Mouse (Mus musculus) right cerebral cortex, adult 2 months (tissue): ENCODE data around the gene Tmem202.
A peak's percentile ranks its signal among the peaks of the same experiment; 100 is the strongest.

Experiments used
- DNase-seq, 2 experiments: peaks; one replicate each; pipeline ENCODE4 v3.0.0; 2021 to 2022; ENCODE audit warnings: low spot score in 2 of 2

Gene Tmem202

DNA sequence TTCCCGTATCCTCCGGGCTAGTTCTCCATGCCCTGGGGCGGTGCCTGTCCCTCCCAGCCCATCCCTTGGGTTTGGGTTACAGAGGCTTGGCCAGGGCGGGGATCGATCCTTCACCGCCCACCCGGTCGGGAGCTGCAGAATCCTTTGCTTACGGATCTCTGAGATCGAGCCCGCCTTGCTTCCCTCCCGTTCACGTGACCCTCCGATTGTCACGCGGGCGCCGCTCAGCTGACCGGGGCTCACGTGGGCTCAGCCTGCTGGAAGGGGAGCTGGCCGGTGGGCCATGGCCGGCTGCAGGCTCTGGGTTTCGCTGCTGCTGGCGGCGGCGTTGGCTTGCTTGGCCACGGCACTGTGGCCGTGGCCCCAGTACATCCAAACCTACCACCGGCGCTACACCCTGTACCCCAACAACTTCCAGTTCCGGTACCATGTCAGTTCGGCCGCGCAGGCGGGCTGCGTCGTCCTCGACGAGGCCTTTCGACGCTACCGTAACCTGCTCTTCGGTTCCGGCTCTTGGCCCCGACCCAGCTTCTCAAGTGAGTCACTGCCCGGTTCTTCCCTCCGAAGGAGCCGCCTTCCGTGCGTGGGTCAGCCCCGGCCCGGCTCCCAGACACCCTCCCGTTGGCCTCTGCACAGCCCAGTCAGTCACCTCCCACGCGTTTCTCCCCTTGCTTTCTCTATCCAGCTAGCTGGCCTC, at the start of gene Tmem202, which contains the start of gene Hexa:
TSS of gene Tmem202 (minus strand) at position 407 of the 697 bp plus-strand sequence.
TSS of gene Hexa (plus strand) at position 100 of the 697 bp plus-strand sequence.
- peak; percentile 78 to 81 for DNase-seq

DNA sequence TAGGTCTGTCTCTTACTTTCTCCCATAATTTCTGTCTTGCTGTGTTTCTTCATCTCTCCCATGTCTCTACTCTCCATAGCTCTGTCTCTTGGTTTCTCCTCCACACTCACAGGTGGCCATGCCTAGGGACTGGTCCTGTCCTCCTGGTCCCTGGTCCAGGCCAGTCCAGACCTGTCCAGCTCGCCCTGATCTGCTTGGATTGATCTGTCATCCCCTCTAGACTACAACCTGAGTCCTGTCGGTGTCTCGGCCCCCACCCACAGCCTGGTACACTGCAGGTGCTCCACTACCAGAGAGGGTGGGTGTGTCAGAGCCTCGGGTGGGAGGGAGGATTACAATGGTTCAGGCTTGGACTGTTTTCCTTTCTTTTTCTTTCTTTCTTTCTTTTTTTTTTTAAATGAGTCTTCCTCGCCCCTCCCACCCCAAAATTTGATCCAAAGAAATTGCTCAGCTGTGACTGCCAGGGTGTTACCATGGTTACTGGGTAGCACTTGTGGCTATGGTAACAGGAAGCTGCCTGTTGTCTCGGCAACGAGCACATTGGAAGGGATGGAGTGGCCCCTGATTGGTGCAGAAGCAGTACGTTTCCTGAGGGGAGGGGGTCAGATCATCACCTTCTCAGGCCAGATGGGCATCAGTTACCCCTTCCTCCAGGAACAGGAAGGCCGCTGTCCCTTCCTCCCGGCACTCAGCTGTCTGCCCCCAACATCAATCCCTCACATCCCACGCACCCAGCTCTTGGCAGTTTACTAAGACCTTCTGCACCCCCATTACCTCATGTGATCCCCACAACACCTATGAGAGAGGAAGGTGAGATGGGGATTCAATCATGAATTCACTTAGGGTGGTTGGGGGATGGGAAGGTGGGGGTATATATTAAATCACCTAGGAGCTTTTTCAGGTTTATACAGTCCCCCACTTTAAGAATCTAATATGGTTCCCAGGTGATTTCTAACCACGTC, 49.3 kb upstream of the Tmem202 start:
- DNase-seq, result peak; percentile 81

DNA sequence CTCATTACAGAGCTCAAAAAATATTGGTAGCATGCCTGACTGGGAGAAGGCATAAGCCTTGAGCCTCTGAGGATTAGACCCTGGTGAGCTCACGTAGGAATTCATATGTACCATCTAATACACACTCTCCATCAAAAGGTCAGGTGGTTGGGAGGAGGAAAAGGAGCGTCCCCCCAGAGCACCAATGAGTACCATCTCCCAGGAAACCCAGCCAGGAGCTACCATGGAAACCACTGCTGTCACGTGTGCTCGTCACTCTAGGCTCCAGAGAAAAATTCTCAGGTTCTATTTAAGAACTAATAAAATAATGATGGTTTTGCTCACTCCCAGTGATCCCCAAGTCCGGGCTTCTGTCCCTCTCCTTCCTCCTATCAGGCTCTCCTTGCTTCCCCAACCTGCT, 48.6 kb upstream of the Tmem202 start:
- DNase-seq, result peak in 1 of 2 experiments; percentile 42

DNA sequence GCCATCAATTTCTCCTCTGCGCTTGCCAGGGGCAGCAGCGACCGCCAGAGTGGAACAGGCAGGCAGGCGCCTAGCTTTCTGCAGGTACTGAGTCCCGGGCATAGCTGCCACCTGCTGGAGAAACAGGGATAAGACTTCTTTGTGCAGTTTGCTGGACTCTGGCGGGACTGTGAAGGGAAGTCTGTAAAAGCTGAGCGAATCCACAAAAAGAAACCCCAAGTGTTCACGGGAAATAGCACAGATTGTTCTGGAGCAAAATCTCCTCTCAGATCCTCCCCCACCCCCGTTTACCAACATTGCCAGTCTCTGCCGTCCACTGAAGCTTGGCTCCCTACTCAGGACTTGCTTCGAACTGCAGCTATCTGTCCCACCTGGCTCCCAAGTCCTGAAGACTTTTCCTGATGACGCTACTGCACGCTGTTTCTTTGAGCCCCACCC, 45.2 kb upstream of the Tmem202 start:
- DNase-seq, result peak; percentile 85

DNA sequence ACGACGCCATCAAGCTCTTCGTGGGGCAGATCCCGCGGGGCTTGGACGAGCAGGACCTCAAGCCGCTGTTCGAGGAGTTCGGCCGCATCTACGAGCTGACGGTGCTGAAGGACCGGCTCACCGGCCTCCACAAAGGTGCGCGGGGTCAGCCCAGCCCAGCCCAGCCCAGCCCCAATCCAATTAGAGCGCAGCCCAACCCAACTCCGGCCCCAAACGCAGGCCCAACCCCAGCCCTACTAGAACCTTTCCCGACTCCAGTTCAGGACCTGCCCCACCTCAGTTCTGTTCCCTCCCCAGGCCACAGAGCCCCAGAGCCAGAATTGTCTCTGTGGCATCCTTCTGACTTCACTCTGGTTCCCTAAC, 38.8 kb upstream of the Tmem202 start:
- no peak for DNase-seq

DNA sequence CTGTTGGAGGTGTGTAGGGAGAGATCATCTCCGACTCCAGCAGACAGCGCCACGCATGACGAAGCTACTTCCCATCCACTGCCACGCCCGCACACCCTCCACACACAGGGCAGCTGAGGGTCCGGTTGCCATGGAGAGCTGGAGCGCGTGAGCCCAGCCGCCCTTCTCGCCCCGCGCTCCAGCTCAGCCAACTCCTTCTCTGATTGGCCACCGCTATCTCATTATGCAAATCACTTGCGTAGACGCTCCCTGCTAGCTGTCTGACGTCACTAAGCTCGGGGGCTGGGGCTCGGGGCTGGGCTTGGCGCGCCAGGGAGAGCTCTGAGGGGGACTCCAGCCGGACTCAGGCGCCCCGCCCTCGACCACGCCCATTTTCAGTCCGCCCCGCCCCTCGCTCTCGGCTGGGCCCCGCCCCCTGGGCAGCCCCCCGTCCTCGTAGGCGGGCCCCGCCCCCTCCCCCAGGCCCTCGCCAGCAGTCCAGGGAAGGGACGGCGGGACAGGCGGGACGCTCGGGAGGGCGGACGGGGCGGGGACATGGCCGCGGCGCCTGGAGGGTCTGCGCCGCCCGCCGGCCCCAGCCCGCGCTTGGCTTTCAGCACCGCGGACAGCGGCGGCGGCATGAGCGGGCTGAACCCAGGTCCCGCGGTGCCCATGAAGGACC, 38.3 kb upstream of the Tmem202 start, which contains the start of gene Celf6:
TSS of gene Celf6 (plus strand) at position 74 of the 661 bp plus-strand sequence.
- peak; percentile 89 to 92 for DNase-seq

DNA sequence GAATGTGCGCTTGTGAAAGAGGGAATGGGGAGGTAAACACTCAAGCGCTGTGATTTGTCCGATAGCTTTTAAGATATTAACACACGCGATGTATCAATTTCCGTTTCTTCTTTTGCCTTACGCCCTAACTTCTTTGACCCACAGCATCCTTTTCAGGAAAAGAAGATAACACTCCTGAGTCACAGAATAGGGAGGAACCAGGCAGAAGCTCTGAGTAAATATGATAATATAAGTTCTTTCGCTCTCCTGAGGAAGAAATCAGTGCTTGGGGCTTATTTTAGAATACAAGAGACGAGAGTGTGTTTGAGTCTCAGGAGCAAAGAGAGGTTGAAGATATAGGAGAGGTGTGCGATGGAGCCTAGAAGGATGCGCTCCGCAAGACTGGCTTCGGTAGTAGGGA, 37.8 kb upstream of the Tmem202 start:
- no peak for DNase-seq

DNA sequence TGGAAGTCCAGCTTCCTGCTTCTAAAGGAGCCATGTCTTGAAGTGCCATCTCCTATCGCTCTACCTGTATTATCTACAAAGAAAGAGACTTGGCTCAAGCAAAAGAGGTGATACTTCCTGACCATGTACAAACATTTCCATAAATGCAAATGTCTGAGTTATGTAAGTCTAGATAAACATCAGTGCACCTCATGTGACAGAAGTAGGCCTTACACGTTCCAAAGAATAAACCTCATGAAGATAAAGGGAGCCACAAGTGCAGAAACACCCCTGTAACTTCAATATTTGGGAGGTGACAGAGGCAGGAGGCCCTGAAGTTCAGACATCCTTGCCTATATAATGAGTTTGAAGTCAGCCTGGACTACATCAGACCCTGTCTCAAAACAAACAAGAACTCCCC, 32.2 kb upstream of the Tmem202 start:
- DNase-seq, result no peak

DNA sequence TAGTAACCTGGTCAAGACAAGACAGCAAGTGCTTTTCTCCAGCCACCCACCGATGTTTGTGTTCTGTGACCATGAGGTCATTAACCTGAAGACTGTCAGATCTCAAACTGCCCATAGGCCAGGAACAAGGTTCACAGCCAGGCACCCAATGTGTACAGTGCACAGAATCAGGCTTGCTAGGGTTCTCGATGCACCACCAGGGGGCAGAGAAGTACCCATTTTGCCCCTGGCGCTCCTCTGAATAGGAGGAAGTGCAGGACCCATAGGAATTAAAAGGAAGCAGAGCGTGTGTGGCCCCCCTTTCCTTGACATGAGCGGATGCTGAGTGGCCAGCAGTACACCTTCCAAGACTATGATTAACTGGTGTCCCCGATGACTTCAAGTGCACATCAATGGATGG, 27.5 kb upstream of the Tmem202 start:
- DNase-seq, result peak; percentile 55 to 68

DNA sequence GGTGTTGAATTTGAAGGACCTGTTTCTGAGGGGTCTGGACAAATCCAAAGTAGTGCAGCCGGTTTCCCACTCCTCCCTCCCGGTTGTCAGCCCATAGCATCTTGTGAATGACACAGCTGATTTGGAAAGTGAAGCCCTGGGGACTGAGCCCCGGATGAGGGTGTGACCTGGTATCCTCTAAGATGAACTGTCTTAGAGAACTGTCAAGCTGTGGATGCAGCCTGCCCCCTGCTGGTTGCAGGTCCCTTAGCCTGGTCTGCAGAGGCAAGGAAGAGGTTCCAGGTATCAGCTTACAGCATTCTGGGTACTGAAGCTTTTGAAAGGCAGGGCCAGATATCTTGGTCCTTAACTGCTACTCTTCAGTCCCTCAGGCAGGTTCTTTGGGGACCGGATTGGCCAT, 26.0 kb upstream of the Tmem202 start:
- DNase-seq, result peak; percentile 81 to 83

DNA sequence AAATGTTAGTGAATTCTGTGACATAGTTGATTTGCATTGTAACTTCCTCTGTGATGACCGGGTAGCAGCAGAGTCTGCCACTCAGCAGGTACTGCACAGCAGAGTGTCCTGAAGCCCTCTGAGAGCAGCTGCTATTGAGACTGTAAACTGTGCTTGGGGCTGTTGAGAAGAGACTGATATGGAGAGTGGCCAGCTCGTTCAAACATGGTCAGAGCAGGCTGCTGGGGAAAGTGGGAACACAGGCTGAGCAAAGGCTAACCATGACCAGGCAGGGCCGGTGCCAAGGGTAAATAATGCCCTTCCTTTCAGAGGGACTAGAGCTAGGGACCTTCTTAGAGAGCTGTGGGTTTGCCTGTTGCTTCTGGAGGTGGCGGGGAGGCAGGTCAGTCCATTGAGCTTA, 14.1 kb upstream of the Tmem202 start:
- no peak for DNase-seq

DNA sequence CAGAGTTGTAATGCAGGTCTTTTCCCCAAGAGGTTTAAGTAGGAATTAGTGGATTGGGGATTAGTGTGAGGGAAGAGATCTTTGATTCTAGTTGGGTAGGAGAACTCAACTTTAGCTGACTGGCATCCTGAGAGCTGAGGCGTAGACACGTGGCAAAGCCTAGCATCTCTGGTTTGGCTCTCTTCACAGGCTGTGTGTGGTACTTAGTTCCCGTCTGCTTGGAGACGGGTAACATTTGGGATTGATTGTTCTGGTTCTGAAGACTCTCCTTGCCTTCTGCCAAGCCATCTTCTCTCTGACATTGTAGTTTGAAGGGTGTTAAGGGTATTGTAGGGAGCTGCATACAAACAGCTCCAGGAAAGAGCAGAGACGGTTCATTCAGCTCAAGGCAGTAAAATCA, 13.0 kb upstream of the Tmem202 start:
- no peak for DNase-seq

DNA sequence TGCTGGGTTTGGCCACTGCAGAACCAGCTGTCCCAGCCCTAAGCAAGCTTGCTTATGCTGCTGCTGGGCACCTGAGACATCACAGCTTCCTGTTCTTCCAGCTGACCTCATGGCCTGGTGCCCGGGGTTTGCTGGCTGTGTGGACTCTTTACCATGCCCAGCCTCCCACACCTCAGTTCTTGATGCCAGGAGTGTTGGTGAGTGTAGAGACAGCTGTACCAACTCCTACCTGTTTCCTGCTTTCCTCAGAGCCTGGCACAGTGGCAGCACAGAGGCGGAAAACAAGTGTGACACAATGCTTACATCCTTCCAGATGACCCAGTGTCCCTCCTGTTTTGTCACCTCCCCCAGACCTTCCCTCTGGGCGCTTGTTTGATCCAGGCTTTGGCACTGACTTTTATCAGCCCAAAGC, 12.0 kb upstream of the Tmem202 start:
- peak; percentile 65 to 79 for DNase-seq

DNA sequence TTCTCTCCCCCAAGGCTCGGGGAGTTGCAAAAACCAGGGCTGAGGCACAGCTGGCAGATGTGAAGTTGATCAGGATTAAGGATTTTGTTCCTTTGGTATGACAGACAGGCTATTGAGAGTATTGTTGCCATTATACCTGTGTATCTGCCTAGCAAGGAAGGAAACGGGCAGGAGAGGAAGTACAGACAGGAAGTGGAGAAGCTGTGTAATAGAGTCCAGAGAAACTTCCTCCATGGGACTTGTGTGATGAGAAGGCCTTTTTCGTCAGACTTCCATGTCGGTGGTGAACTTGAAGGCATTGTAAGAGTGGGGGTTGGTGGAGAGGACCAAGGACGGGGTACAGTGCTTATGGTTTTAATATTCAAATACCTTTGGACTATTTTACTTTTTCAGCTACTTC, 11.4 kb upstream of the Tmem202 start:
- no peak for DNase-seq

DNA sequence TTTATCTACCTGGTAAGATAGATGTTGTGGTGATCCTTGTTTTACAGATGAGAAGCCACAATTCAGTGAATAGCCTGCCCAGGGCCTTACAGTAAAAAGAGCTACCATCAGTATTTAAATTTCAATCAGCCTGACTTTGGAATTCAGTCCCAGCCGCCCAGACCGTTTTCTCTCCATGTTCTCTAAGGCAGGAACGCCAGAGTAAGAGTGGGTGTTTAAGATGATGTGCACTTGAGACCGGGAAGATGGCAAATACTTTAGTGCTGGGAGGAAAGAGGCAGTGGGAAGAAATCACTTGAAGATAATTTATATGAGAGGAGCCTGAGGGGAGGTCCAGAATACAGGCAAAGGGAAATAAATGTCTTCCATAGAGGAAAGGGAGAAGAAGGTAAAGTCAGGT, 10.4 kb upstream of the Tmem202 start:
- DNase-seq, result peak in 1 of 2 experiments; percentile 44

DNA sequence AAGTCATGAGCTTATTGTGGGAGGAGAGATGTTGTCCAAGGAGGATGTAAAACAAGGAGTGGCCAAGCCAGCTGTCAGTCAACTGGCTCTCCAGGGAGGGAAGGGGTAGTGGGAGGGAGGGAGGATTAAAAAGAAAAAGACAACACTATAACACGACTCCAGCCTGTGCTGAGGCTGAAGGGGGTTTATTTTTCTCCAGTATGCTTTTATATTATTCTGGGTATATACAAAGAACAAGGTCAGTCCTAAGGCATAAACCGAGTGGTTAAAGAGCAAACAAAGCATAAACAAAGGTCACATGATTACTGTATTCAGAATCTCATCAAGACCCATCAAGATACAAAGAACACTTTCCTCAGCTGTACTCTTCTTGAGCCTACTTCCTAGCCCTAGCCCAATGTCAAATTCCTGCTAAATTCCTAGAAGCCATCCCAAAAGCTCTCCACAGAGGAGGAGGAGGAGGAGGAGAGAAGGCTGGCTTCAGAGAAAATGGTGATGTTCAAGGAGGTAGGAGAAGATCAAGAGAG, 9.4 kb upstream of the Tmem202 start:
- DNase-seq, result no peak

DNA sequence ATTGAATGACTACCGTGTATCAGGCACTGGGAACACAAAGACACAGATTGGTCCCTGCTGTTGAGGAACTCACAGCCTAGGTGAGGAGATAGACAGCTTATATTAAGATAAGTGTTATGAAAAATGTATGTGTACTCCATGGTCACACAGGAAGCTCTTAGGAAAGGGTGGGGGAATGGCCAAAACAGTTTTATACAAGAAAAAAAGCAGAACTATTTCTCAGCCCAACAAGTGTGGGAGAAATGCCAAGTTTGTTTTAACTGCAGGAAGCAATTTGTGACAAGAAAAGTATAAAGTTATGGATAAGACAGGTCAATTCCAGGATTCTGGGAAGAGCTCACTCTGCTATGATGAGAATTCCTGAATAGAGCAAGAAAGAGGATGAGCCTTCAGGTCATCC, 8.2 kb upstream of the Tmem202 start:
- DNase-seq, result no peak

DNA sequence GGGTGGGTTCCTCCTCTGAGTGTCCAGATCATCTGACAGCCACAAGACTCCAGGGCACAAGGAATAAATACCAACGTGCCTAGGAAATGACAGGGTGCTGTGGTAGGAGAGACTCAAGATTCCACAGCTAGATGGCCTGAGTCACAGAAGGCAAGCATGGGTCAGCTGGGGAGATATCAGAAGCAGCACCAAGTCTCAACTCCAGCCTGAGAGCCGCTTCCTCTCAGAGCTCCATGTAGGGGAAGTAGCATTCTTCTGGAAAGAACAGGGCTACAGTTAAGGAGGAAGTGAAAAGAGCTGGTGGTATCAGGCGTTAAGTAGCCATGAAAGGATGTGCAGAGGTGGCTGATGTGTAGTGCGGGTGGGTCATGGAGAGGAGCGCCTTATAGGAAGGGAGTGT, 5.1 kb upstream of the Tmem202 start:
- no peak for DNase-seq

DNA sequence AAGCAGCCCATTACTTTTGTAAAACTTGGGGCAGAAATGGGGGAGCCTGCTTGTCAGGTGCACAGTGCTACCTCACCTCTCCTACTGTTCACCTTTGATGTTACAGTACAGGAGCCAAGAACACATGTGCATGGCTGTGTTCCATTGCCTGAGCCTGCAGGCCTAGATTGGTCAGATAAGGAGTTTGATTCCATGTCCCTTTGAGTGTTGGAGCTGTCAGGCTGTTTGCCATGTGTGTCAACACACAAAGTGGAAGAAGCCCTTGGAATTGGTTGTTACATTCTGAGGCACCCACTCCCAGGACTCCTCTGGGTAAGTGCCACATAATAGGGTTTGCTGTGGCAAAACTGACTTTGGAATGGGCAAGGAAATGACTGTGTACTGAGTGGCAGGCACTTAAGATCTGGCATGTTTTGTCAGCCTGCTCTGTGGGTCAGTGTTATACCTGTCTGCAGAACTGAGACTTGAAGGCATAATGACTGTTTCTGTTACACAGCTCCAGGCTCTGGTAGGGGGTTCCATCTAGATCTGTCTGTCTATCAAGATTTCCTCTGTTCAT, 3.2 kb upstream of the Tmem202 start:
- no peak for DNase-seq

DNA sequence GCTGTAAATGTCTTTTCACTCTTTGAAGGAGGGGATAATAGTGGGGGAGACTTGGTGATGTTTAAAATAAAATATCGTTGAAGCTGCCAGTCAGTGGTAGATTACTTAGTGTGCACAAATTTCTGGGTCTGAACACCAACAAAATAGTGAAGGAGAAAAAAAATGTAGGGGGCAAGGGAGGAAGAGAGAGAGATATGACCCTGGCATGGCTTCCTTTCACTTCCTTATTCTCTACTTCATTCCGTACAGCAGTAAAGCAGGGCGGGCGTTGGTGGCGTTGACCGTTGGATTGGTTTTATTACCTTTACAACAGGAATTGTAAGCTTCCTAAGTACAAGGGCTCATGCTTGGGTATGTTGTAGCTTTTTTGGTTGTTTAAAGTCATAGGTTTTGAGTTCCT, 2.0 kb upstream of the Tmem202 start:
- no peak for DNase-seq

DNA sequence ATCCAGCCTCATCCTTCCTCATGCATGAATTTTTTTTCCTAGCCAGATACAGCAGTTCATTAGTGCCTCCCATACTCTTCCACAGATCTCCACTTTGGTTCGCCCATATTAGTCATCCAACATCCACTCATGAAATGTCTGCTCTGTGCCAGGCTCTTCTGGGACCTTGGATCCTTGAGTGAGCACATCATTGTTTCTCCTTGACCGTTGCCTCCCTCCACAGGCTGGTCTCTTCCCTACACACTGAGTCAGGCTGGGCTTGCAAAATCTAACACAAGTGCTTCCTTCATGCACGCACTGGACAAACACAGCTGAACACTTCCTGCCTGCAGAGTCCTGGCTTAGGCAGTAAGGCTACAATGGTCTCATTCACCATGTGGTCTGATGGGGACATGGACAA, 2.0 kb downstream of the Tmem202 start:
- no peak for DNase-seq

DNA sequence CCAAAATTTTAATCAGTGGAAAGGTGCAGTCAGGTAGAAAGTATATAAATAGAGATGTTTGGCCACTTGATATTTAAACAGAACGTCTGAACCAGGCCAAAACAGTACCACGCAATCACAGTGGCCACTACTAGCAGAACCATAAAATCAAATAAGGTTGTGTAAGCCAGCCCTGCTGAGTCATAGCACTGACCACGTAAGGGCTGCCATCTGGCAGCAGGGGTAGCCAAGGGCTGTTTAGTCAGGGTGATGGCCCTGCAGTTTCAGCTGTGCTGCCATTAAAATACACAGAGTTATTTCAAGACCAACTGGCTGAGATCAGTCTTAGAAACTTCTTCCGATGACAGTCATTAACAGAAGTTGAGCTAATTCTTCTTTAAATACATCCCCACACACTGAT, 5.8 kb downstream of the Tmem202 start:
- DNase-seq, result no peak
